Mouse (Mus musculus) kidney, adult 9 months (tissue): Measurements from ENCODE around the gene Dgkd.

ENCODE experiments used
- DNase-seq: peaks from one replicate; pipeline ENCODE4 v3.0.0; 2022

The Dgkd gene

DNA sequence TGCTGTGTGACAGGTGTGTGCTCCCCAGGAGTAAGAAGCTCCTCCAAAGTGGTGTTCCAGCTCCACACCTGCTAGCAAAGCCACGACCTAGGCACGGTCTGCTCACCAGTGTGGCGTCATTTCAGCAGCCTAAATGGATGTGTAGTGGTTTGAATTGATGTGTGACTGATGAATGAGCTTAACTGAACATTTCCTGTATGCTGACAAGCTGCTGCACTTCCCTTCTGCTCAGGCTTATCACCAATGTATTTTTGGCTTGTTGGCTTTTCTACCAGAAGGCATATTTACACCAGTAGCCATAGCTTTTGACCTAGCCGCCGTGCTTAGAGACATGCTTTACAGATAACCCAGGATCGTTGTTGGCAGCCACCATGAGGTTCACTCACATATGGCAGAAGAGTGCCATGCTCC, 94.6 kb downstream of the Dgkd start:
- no peak for DNase-seq

DNA sequence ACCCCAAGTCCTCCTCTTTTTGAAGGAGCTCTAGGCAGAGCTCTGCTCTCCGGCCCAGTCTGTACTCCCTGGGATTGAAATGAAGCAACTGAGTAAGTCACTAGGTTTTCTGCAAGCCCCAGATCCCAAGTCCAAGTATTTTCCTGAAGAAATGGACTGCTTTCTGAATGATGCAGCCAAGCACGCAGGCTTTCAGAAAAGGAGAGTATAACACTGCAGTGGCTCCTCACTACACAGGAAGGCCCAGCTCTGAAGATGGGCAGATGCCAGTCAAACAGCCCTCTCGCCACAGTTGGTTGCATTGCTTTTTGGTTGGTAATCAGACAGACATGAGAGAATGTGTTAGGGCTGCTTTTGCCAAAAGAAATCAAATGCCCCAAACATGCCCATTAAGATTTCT, 98.6 kb downstream of the Dgkd start:
- DNase-seq, result no peak

DNA sequence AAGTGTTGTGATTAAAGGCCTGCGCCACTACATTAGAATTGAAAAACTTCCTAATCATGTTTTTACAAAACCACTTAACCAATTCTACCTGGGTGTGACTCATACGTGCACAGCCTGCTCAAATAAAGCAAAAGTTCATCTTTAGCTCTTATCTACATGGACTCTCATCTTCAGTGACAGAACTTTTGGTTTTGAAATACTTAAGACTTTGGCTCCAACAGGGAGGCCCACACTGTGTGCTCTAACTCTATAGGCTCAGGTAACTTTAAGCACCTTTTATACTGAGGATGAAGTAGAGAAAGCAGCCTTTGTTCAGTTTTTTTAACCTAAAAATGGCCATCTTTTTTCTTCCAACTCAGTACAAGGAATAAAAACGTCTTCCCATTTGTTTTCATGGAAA, 100.0 kb downstream of the Dgkd start:
- DNase-seq, result no peak

DNA sequence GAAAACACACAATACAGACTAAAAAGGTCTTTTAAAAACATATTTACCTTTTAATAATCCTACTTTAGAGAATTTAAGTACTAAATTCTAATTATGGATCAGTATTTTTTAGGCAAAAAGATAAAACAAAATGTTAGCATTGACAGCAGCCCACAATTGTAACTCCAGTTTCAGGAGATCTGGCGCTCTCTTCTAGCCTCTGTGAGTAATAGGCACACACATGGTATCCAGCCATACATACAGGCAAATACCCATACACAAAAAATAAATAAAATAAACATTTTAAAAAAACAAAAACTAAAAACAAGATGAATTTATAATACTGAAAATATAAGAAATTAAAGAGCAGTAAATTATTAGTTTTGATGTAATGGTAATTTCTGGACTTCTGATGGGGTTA, 105.8 kb downstream of the Dgkd start:
- no peak for DNase-seq

DNA sequence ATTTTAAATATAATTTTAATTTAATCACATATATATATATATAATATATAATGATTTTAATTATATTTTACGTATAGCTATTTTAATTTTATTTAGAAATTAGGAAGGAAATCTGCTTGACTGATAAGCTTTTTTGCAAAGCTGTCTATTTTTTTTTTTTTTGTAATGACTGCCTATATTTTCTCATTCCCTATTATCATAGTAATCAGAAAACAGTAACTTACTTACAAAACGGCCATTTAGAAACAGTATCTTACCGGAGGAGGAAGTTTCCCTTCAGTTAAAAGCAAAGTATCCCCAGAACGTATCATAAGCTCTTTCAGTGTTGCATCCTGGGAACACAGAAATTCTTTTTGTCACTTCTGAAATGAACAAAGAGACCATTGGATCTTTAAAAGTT, 106.4 kb downstream of the Dgkd start:
- no peak for DNase-seq

DNA sequence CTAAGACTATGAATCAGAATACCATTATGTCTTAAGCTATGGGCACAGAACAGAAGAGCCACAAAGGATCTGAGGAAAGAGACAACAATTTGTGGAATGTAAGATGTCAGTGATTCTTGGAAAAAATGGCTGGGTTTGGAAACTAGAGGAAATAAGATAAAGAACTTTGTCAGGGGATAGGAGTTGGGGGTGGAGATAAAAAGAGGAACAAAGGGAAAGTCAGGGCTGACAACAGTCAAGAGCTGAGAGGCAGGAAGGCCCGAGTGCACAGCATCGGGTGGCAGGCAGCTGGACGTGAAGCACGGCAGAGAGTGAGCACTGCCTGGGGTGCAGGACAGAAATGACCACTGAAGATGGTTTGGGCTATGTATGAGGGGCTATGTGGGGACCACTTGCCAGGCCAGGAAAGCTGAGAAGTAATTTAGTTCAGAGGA, 106.9 kb downstream of the Dgkd start:
- DNase-seq, result no peak

DNA sequence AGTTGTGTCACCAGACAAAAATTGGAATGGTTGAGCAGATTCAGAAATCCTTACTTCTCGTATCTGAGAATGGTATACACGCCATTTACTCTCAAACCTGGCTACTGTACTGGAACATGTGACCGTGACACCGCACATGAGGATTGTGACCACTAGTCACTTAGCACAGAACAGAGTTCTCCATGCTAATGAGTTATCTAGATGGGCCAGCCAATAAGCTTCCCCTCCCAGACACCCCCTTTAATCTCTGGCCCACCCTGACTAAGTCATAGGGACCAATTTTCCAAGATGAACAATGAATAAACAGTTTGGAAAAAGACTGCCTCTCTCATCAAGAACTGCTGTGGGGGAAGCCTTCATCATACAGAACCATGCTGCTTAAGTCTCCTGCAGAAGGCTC, 107.7 kb downstream of the Dgkd start:
- DNase-seq, result no peak

DNA sequence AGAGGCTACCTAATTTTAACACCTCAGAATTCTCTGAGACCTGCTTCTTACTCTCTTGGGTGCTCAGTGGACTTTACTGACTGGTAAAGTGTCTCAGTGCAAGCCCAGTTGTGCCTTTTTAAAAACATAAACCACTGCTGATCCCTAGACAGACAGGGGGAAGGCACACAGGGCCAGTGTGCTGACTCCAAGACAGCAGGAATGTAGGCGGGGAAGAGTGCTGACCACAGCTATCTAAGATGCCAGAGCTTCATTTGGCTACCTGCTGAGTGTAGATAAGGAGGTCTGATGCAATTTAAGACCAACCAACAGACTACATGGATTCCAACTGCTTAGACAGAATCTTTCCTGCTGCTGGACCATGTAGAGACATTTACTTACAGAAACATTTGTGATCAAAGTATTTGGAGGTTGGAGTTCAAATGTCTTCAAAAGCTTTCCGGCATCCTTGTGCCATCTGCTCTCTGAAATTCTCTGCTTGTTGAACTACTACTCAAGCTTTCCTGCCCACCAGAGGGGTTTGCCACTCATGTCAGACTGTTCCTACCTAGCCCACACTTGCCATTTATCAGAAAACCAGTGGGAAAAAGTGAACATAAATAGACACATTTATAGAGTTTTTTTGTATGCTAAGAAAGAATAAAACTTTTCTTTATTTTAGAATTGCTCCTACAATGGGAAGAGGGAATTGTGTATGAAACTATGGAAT, 108.5 kb downstream of the Dgkd start:
- no peak for DNase-seq

- DNase-seq, result no peak
Measured at GRCm38 (mm10) chr1:87970381-87970780, 117.3 kb downstream of the Dgkd start.

GRCm38 (mm10) chr1:87982291-87982690, 129.2 kb downstream of the Dgkd start:
- DNase-seq, result no peak

- no peak for DNase-seq
Measured at GRCm38 (mm10) chr1:87992716-87993115, 139.6 kb downstream of the Dgkd start.
